Mouse (Mus musculus) CH12F3 (cell line): ENCODE results near the gene Ssu72.
"Not testable (repeated sequence)": the region's sequence is repeated elsewhere in the genome, so short reads cannot be mapped to it uniquely, and the experiment has no call there.

ENCODE experiments used
- in situ Hi-C: fragments of 300-500 bp; cut with MboI; formaldehyde crosslinking; loops from 2 replicates; pipeline ENCODE4 v1.14.3; 2020; ENCODE audit warnings: low sequenced_read_pairs

The Ssu72 gene

DNA sequence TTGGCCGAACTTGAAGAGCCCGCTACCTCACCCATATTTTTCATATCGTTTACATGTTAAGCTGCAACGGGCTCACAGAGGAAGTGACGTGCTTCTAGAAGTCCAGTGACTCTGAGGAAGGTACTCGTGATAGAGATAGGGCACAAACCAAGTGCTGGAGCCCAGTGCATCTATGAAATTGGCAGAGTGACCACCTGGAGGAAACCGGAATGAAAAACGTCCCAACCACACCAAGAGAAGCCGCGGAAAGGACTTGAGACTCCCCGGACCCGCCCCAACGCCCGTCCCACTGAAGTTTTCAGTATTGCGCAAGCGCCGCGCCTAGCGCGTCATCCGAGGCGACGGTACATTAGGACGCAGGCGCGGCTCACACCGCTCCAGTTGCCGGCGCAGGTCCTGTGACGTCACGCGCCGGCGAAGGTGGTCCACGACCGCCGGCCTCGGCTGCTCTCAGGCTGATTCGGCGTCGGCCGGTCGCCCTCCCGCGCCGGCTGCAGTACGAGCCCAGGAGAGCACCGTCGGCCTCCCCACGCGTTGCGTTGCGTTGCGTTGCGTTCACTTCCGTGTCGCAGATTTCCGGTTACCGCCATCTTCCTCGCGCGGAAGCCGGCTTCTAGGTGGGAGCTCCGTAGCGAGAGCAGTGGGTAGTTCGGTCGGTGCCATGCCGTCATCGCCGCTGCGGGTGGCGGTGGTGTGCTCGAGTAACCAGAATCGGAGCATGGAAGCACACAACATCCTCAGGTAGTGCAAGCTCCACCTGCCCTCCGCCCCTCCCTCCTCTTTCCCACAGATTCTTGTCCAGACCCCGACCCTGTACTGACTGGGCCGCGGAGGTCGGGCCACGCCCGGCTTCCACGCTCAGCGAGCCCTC, at the start of gene Ssu72:
Ssu72 (plus strand) TSS at position 80 of the 871 bp plus-strand sequence.
- in situ Hi-C loops, result no loop called here

DNA sequence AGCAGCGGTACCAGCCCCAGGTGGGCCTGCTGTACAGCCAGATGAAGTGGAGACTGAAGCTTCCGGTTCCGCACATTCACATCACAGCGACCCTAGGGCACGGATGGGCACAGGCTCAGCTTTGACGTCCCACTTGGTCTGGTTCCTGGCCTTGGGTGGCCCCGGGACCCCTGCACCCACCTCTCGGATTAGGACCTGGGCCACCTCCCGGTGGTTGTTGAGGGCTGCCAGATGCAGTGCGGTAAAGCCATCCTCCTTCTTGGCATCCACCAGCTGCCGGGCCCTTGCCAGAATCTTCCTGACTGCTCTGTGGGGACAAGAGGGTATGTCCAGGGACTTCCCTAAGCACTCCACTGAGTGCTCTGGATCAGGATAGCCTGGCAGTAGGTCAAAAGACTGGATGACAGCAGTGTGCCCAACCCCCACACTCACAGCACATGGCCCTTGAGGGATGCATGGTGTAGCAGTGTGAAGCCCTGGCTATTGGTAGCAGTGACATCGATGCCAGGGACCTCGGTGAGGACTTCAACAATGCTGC, 48.3 kb upstream of the Ssu72 start:
- in situ Hi-C loops, result no loop called here

DNA sequence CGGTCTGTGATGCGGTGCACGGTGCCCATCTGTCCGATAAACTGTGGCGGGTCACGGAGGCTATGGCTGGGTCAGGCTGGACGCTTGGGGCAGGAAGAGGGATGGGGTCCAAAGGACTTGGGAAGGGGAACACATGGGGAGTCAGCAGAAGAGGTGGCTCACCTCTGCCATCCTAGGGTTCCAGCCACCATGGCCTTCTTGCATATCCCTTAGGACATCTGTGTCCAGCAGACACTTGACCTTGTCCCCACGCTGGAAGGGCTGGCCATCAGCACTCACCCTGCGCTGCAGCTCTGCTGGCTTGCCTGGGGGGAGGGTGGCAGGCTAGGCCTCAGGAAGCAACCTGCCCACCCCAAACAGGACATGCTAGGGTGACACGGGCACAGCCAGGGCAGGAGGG, 45.6 kb upstream of the Ssu72 start:
- in situ Hi-C loops, result no loop called here

DNA sequence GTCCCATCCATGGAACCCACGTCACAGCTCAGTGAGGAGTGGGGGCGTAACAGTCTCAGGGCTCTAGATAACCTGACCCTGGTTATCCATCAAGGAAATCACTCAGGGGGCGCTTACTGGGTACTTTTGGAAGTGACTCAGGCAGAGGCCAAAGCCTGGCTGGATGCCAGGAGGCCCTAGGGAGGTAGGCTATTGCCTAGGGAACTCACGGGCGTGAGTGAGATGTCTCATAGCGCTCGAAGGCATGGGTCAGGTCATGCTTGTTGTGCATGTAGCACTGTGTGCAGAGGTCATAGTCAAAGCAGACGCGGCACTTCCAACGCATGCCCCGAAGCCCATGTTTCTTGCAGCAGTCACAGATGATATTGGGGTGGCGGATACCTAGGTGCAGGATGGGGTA, 44.0 kb upstream of the Ssu72 start:
- in situ Hi-C loops, result no loop called here

DNA sequence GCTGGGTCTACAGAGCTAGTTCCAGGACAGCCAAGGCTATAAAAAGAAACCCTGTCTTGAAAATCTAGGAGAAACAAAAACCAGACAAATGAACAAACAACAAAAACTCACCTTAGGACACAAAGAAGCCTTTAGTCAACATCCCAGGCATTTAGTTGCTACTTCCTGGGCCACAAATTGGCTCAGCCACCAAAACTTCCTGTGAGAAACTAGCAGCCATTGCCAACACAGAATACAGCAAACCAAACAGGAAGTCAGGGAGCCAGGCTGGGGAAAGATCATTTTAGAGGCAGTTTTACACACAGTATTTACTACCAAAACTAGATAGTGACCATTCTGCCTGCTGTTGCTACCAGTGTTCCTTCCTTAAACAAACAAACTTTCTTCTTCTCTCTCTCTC, 37.7 kb upstream of the Ssu72 start:
- in situ Hi-C loops, result no loop called here

GRCm38 (mm10) chr4:155668689-155669597, 35.7 kb upstream of the Ssu72 start, which contains the start of gene Mib2:
Mib2 (minus strand) TSS chr4:155669198.
- in situ Hi-C loops, result no loop called here

GRCm38 (mm10) chr4:155669598-155670075, 35.0 kb upstream of the Ssu72 start:
- in situ Hi-C loops, result no loop called here

DNA sequence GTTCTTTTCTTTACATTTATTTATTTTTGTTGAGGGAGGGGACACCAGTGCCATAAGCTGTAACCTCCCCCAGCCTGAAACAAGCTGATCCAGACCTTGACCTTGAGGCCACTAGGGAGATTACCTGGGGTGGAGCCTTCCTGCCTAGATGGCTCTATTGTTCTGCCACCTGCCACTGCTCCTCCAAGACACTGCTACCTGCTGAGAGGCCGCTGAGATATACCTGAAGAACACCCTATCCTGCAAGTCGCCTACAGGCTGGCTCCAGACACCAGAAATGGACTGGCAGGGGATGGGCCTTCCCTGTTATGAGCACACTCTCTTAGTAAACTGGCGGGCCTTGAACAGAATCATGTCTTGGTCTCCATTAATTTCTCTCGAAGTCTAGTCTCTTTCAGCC, 34.4 kb upstream of the Ssu72 start:
- in situ Hi-C loops, result not testable (repeated sequence)

DNA sequence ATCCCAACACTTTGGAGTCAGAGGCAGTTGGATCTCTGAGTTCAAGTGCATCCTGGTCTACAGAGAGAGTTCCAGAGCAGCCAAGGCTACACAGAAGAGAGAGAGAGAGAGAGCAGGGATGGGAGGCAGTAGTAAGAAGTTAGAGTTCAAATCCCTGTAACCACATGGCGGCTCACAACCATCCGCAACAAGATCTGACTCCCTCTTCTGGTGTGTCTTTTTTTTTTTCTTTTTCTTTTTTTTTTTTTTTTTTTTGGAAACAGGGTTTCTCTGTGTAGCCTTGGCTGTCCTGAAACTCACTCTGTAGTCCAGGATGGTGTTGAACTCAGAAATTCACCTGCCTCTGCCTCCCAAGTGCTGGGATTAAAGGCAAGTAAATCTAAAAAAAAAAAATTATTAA, 32.5 kb upstream of the Ssu72 start:
- in situ Hi-C loops, result no loop called here

DNA sequence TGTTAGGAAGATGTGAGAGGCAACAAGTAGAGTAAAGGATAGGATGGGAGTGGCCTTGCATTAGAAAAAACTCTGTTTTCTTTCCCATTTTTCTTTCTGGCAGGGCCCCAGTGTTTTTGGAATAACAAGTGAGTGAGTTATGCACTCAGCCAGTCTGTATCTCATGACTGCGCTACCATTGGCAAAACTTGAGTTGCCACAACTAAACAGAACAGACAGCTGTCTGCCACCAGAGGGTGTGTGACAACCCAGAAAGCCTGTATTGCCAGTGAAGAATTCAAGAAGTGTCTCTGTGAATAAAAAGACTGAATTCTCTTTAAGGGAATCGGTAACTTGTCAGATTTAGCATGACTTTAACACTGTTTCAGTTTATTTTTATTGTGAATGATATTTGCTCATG, 28.6 kb upstream of the Ssu72 start:
- in situ Hi-C loops, result no loop called here

DNA sequence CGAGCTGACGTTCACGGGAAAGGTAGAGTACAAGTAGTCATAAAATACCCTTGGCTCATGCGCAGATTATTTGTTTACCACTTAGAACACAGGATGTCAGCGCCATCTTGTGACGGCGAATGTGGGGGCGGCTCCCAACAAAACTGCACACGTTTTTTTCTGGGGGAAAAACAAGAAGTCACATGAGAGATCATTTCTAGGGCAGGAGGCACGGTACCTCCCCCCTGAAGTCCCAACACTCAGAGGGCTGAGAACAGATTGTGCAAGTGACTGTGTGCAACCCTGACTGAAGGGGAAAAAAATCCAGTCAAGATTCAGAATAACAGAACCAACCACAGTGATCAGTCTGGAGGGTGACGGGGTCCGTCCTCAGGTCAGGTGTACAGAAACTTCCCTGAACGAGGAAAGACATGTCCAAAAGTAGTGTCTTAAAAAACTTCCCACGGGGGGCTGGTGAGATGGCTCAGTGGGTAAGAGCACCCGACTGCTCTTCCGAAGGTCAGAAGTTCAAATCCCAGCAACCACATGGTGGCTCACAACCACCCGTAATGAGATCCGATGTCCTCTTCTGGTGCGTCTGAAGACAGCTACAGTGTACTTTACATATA, 20.8 kb upstream of the Ssu72 start:
- in situ Hi-C loops, result not testable (repeated sequence)

GRCm38 (mm10) chr4:155687764-155688163, 16.8 kb upstream of the Ssu72 start:
- in situ Hi-C loops, result not testable (repeated sequence)

DNA sequence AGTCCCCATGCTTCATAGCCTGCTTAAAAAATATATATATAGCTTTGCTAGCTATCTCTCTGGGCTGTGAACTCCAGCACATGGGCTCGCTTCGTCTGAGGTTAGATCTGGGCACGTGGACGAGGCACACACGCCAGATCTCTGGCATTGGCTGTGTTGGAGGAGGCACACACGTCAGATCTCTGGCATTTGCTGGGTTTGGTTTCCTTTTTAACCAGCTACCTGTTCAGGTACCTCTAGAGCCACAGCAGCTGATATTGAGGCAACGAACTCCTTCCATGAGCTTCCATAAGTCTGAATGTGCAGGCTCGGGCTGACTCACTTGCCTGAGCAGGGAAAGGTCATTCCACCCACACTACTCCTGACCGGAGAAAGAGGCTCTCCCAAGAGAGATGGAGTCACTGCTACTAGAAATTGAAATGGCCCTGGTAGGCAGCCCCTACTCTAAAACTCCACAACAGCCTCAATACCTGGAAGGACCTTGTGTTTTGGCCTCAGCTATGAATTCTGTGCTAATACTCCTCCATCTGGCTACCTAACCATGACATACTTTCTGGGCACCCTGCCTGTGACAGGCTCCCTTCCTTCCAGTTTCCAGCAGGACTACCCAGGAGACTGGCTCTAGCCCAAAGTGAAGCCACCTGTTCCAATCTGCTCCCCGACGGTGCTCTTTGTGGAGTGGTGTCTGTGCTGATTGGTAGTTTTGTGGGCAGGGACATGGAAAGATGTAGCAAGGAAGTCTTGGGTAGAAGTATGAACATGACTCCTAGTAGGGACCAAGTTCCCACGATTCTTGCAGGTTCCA, 13.8 kb upstream of the Ssu72 start:
- in situ Hi-C loops, result no loop called here

DNA sequence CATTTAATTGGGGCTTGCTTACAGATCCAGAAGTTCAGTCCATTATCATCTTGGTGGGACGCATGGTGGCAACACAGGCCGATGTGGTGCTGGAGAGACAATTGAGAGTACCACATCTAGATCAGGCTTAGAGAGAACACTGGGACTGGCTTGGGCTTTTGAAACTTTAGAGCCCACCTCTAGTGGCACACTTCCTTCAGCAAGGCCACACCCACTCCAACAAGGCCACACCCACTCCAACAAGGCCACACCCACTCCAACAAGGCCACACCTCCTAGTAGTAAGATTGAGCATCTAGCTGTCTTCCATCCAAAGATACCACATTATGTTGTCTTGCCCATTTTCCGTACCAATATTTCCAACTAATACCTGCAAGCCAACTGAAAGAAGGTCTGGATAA, 12.2 kb upstream of the Ssu72 start:
- in situ Hi-C loops, result no loop called here

DNA sequence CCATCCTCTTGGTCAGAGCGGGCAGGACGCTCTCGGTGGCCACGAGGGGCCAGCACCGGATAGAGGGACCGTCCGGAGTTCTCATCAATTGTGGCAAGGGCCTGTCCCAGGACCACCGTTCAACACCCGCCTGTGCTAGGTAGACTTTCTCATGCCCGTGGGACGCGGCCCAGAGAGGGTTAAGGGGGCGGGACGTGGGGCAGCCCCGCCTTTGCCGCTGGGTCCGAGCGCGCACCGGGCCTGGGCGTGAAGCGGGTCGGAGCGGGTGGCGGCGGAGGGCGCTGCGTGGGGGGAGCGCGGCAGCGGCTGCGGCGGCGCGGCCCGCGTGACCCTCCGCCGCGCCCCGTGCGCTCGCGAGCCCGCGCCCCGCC, 10.5 kb upstream of the Ssu72 start, which contains the start of gene Fndc10:
Fndc10 (plus strand) TSS at position 232 of the 371 bp plus-strand sequence.
- in situ Hi-C loops, result no loop called here

DNA sequence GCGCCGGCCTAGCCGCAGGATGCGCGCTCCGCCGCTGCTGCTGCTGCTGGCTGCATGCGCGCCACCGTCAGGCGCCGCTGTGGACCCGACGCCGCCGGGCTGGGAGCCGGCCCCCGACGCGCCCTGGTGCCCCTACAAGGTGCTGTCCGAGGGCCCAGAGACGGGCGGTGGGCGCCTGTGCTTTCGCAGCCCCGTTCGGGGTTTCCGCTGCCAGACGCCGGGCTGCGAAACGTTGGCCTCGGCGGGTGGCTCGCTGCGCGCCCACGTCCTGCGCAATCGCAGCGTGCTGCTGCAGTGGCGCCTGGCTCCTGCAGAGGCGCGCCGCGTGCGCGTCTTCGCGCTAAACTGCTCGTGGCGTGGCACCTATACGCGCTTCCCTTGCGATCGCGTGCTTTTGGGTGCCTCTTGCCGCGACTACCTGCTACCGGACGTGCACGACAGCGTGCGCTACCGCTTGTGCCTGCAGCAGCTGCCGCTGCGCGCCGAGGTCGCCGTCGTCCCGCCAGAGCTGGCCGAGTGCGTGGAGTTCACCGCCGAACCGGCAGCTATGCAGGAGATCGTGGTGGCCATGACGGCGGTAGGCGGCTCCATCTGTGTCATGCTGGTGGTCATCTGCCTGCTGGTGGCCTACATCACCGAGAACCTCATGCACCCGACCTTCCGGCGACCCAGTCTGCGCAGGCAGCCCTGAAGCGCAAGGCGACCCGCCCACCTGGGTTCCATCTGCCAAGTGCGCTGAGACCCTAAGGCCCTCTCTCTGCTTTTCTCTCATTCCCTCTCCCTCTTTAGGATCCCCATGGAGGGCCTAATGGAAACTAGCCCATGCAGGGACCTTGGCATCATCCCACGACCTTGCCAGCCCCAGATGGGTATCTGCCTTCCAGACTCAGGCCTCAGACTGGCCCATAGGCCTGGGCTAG, 9.9 kb upstream of the Ssu72 start:
- in situ Hi-C loops, result no loop called here

DNA sequence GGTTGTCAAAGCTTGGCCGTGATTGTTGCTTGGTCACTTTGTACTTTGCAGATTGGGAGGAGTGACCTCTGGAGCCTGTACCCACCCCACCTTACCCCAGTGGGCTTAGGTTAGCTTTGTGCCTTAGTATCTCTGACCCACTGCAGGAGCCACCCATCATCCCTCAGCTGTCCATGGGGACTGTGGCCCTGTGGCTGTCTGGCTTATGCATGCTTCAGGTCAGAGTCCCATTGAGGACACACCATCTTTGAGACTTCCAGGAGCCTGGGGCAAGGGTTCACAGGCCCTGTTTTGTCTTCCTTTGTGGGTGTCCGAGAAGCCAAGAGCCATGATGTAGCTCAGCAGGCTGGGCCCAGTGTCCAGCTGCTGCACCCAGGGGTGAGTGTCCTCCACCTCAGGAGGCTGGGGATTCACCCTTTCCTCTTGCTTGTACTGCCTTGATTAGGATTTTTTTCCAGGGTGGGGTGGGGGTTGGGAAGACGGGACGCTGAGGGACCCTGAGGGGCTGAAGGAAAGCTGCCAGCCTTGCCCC, 9.0 kb upstream of the Ssu72 start:
- in situ Hi-C loops, result no loop called here
